ENCODE assay signal across 8 mouse cellular contexts in genomic region chr11:21237474-21238278, GRCm38 (mm10). TPM values are rescaled to one million over a fixed set of nuclear protein-coding genes. Genes with fewer than 3 reads are reported as not detected.
DNase-seq lines count a peak whose midpoint lies in the region; ATAC-seq and TF ChIP-seq lines count a peak whose summit lies in the region.

No protein-coding gene starts in this region.

- no peaks in the 10 kb centered on the region for H3K36me3 ChIP-seq in lung, embryonic 15.5 days
- H3K36me3 ChIP-seq in embryonic facial prominence, embryonic 11.5 days (replicated peaks; ENCODE audit: control insufficient read depth, insufficient read depth, low read depth, low read length): no peaks in the 10 kb centered on the region
- no peaks in the 10 kb centered on the region for H3K36me3 ChIP-seq in intestine, embryonic 15.5 days
- H3K36me3 ChIP-seq in thymus, adult 2 months (ENCODE audit: control insufficient read depth, insufficient read depth, low read length): no peaks in the 10 kb centered on the region

- WGBS in lung, embryonic 15.5 days: 97% methylated on average over 2 of the region's 2 CpGs
- WGBS in embryonic facial prominence, embryonic 11.5 days: 85% methylated on average over 2 of the region's 2 CpGs
- WGBS in intestine, embryonic 15.5 days: 90% methylated on average over 2 of the region's 2 CpGs
- 98% methylated on average over 2 of the region's 2 CpGs for WGBS in thymus, adult 2 months

- H3K9me3 ChIP-seq in lung, embryonic 15.5 days: no peaks in the 10 kb centered on the region
- no peaks in the 10 kb centered on the region for H3K9me3 ChIP-seq in embryonic facial prominence, embryonic 11.5 days (replicated peaks; ENCODE audit: control insufficient read depth, low read length)
- no peaks in the 10 kb centered on the region for H3K9me3 ChIP-seq in intestine, embryonic 15.5 days

- H3K27me3 ChIP-seq in lung, embryonic 15.5 days: no peaks in the 10 kb centered on the region
- H3K27me3 ChIP-seq in embryonic facial prominence, embryonic 11.5 days (ENCODE audit: control insufficient read depth, insufficient read depth, low read length): no peaks in the 10 kb centered on the region
- H3K27me3 ChIP-seq in intestine, embryonic 15.5 days (replicated peaks): no peaks in the 10 kb centered on the region
- no peaks in the 10 kb centered on the region for H3K27me3 ChIP-seq in thymus, adult 2 months (ENCODE audit: control insufficient read depth, insufficient read depth, low read length)

- no peak for TF ChIP-seq CTCF in thymus, adult 2 months (IDR thresholded peaks at IDR 0.05; ENCODE audit: borderline replicate concordance, control insufficient read depth, extremely low read depth, insufficient read depth, low read length, poor library complexity)

- H3K9ac ChIP-seq in lung, embryonic 15.5 days: 0 out of 2 replicates have a peak overlapping the region, but pooled peaks have one; percentile 98
- no peak overlapping the region for H3K9ac ChIP-seq in embryonic facial prominence, embryonic 11.5 days (replicated peaks; ENCODE audit: low read length)
- H3K9ac ChIP-seq in intestine, embryonic 15.5 days: no peak overlapping the region

- H3K4me2 ChIP-seq in lung, embryonic 15.5 days: peak overlapping the region; percentile 69
- no peak overlapping the region for H3K4me2 ChIP-seq in embryonic facial prominence, embryonic 11.5 days (ENCODE audit: low read depth, low read length)
- peak overlapping the region; percentile 77; the same call in 1 of the 2 replicates for H3K4me2 ChIP-seq in intestine, embryonic 15.5 days (replicated peaks)

- peak overlapping the region; percentile 95; the same call in 1 of the 2 replicates for H3K27ac ChIP-seq in lung, embryonic 15.5 days
- no peak overlapping the region for H3K27ac ChIP-seq in embryonic facial prominence, embryonic 11.5 days (replicated peaks; ENCODE audit: low read depth, low read length)
- H3K27ac ChIP-seq in intestine, embryonic 15.5 days: peak overlapping the region; percentile 96; the same call in 1 of the 2 replicates
- no peak overlapping the region; the same call in 1 of the 2 replicates for H3K27ac ChIP-seq in thymus, adult 2 months (ENCODE audit: control insufficient read depth, insufficient read depth, low read length)

- no peak overlapping the region for H3K4me3 ChIP-seq in lung, embryonic 15.5 days
- no peak overlapping the region; the same call in 1 of the 2 replicates for H3K4me3 ChIP-seq in embryonic facial prominence, embryonic 11.5 days (ENCODE audit: low read depth, low read length)
- H3K4me3 ChIP-seq in intestine, embryonic 15.5 days (replicated peaks): peak overlapping the region; percentile 82; the same call in 1 of the 2 replicates
- no peak overlapping the region for H3K4me3 ChIP-seq in thymus, adult 2 months (ENCODE audit: control insufficient read depth, insufficient read depth, low read length)

- peaks cover 22% of the 10 kb centered on the region for H3K4me1 ChIP-seq in lung, embryonic 15.5 days
- H3K4me1 ChIP-seq in embryonic facial prominence, embryonic 11.5 days (ENCODE audit: control insufficient read depth, insufficient read depth, low read length): no peaks in the 10 kb centered on the region
- 0 out of 2 replicates have a peak, but pooled peaks cover 3% of the 10 kb centered on the region for H3K4me1 ChIP-seq in intestine, embryonic 15.5 days (replicated peaks)
- peaks cover 5% of the 10 kb centered on the region for H3K4me1 ChIP-seq in thymus, adult 2 months (replicated peaks; ENCODE audit: control insufficient read depth, insufficient read depth, low read length)

- no peak for TF ChIP-seq POLR2A in thymus, adult 2 months (IDR thresholded peaks at IDR 0.05; ENCODE audit: control insufficient read depth, extremely low read depth, insufficient read depth, low read length, poor library complexity)

- no peak for DNase-seq in lung, postnatal 36 days
- peak; percentile 18 for DNase-seq in embryonic facial prominence, embryonic 11.5 days (ENCODE audit: low spot score)
- peak; percentile 55 for DNase-seq in naive thymus-derived CD4-positive, alpha-beta T cell, adult 2 months (ENCODE audit: low read depth)
- no peak for DNase-seq in cerebellum, adult 11 months
- DNase-seq in testis, postnatal 10 days (ENCODE audit: low spot score): no peak
- DNase-seq in thymus, adult 2 months: no peak

- no peak for ATAC-seq in lung, embryonic 15.5 days (ENCODE audit: borderline replicate concordance, extremely low read depth, low FRiP score, low TSS enrichment)
- ATAC-seq in embryonic facial prominence, embryonic 11.5 days (replicated peaks; ENCODE audit: insufficient number of reproducible peaks, low FRiP score, low TSS enrichment, low read depth): no peak
- ATAC-seq in intestine, embryonic 15.5 days: no peak

RNA-seq across cellular contexts. Expression of gene Vps54, which starts 1.4 kb away (rescaled TPM):
- 12.3 and 13.6 TPM in 2 replicates for polyA plus RNA-seq in lung, embryonic 15.5 days (2015; fragmentation: Nextera tagmentation; extraction: Ambion mirVana)
- 15.1 and 19.5 TPM in 2 replicates for polyA plus RNA-seq in embryonic facial prominence, embryonic 11.5 days (2014; fragmentation: Nextera tagmentation; extraction: Ambion mirVana)
- polyA plus RNA-seq in intestine, embryonic 15.5 days (2015; fragmentation: Nextera tagmentation; extraction: Ambion mirVana): 12.0 and 13.2 TPM in 2 replicates
- 22.2 and 28.0 TPM in 2 replicates for polyA plus RNA-seq in thymus, adult 2 months (2012; rRNA removed)

Comparison
In these comparisons a context has a peak if more than half of its experiments do, and no peak if none do; other contexts are left out.
1. H3K27ac ChIP-seq: peak in lung, embryonic 15.5 days (single experiment) and intestine, embryonic 15.5 days (single experiment); none in embryonic facial prominence, embryonic 11.5 days (single experiment) and thymus, adult 2 months (single experiment).
2. DNase-seq: peak in embryonic facial prominence, embryonic 11.5 days (single experiment) and naive thymus-derived CD4-positive, alpha-beta T cell, adult 2 months (single experiment); none in lung, postnatal 36 days (single experiment), cerebellum, adult 11 months (single experiment), testis, postnatal 10 days (single experiment) and thymus, adult 2 months (single experiment).